In the genomic region with DNA sequence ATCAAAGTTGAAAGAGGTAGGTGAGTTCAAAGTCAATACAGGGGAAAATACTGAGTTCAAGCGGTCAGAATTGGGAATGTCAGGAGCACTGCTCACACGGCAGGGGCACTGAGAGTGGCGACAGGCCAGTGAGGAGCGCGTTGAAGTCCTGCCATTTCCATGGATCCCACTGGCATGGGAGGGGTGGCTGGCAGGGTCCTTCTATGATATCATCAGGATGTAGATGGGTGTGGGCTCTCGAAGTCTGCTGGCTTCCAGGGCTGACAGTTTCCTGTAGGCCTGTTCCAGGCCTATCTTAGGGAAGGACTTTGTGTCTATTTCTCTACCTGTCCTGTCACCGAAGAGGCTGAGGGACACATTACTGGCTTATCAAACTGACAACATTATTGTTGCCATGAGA, we compare ENCODE assay signal across 12 mouse cellular contexts. TPM values are rescaled to one million over a fixed set of nuclear protein-coding genes. Genes with fewer than 3 reads are reported as not detected.
DNase-seq lines count a peak whose midpoint lies in the region; ATAC-seq lines count a peak whose summit lies in the region.
"Had no signal": no experiment of that assay in that cellular context is flagged by ENCODE, and none has a peak within 500 bp of the region (broad histone marks: within the 10 kb centered on the region; RNA-seq: fewer than 3 reads in every experiment).

No protein-coding gene starts in this region.

- WGBS in kidney, embryonic 16.5 days, result 73% methylated on average over 7 of the region's 7 CpGs
- 67% methylated on average over 7 of the region's 7 CpGs for WGBS in hindbrain, embryonic 10.5 days
- WGBS in limb, embryonic 11.5 days, result 69% methylated on average over 7 of the region's 7 CpGs

- 0 out of 2 replicates have a peak overlapping the region, but pooled peaks have one; percentile 94 for H3K4me2 ChIP-seq in kidney, embryonic 16.5 days (replicated peaks; ENCODE audit: low read depth, low read length)
- peak overlapping the region; percentile 83; the same call in 1 of the 2 replicates for H3K4me2 ChIP-seq in limb, embryonic 11.5 days (ENCODE audit: low read depth, severe bottlenecking)

- H3K27ac ChIP-seq in kidney, embryonic 16.5 days (ENCODE audit: low read length), result no peak overlapping the region
- H3K27ac ChIP-seq in hindbrain, embryonic 10.5 days, result no peak overlapping the region; the same call in 1 of the 2 replicates
- H3K27ac ChIP-seq in limb, embryonic 11.5 days (replicated peaks; ENCODE audit: low read depth, low read length), result no peak overlapping the region
- H3K27ac ChIP-seq: stomach, postnatal 0 days had no signal

- no peak for DNase-seq in kidney, adult 8-10 months
- no peak for DNase-seq in hindbrain, embryonic 10.5 days (ENCODE audit: low spot score)
- no peak for DNase-seq in limb, embryonic 11.5 days (ENCODE audit: low spot score)
- DNase-seq in lung, postnatal 36 days, result peak; percentile 80
- no peak for DNase-seq in natural killer cell, adult 2 months (ENCODE audit: low spot score in 2 of 2)
- no peak for DNase-seq in adipocyte (ENCODE audit: low spot score)
- DNase-seq in right cerebral cortex, postnatal 10 days (ENCODE audit: low spot score in 2 of 2), result no peak
- DNase-seq: cerebellum, adult 8-10 months; layer of hippocampus, postnatal 36 days; liver, postnatal 0 days had no signal

- 0 out of 2 replicates have a peak, but pooled peaks cover 5% of the 10 kb centered on the region for H3K27me3 ChIP-seq in kidney, embryonic 16.5 days (ENCODE audit: insufficient read depth, low read length)
- peaks cover 18% of the 10 kb centered on the region for H3K27me3 ChIP-seq in hindbrain, embryonic 10.5 days (ENCODE audit: insufficient read depth, poor library complexity, severe bottlenecking)
- H3K27me3 ChIP-seq in limb, embryonic 11.5 days (ENCODE audit: control insufficient read depth, insufficient read depth, low read length), result no peaks in the 10 kb centered on the region

- no peak overlapping the region for H3K9ac ChIP-seq in kidney, embryonic 16.5 days (replicated peaks; ENCODE audit: low read length)
- H3K9ac ChIP-seq in limb, embryonic 11.5 days (ENCODE audit: low read length), result no peak overlapping the region
- H3K9ac ChIP-seq: liver, postnatal 0 days had no signal

- no peak for ATAC-seq in kidney, embryonic 16.5 days (ENCODE audit: low FRiP score, low TSS enrichment)
- no peak for ATAC-seq in limb, embryonic 11.5 days (ENCODE audit: insufficient number of reproducible peaks, low FRiP score, low TSS enrichment, low read depth)
- ATAC-seq: liver, postnatal 0 days had no signal

- peaks cover 44% of the 10 kb centered on the region for H3K4me1 ChIP-seq in kidney, embryonic 16.5 days (ENCODE audit: insufficient read depth, low read length)
- peaks cover 84% of the 10 kb centered on the region for H3K4me1 ChIP-seq in hindbrain, embryonic 10.5 days (replicated peaks)
- peaks cover 51% of the 10 kb centered on the region for H3K4me1 ChIP-seq in limb, embryonic 11.5 days (ENCODE audit: control insufficient read depth, insufficient read depth, low read length)

- H3K36me3 ChIP-seq in kidney, embryonic 16.5 days (ENCODE audit: insufficient read depth, low read length), result peaks cover 4% of the 10 kb centered on the region; the same call in 1 of the 2 replicates
- peaks cover 51% of the 10 kb centered on the region for H3K36me3 ChIP-seq in hindbrain, embryonic 10.5 days
- no peaks in the 10 kb centered on the region for H3K36me3 ChIP-seq in limb, embryonic 11.5 days (ENCODE audit: control insufficient read depth, insufficient read depth, low read length)

- no peaks in the 10 kb centered on the region for H3K9me3 ChIP-seq in kidney, embryonic 16.5 days (ENCODE audit: low read length)
- no peaks in the 10 kb centered on the region for H3K9me3 ChIP-seq in hindbrain, embryonic 10.5 days
- H3K9me3 ChIP-seq in limb, embryonic 11.5 days (ENCODE audit: control insufficient read depth, low read length), result no peaks in the 10 kb centered on the region

- no peak overlapping the region for H3K4me3 ChIP-seq in kidney, embryonic 16.5 days (ENCODE audit: low read length)
- H3K4me3 ChIP-seq in hindbrain, embryonic 10.5 days, result peak overlapping the region; percentile 79
- no peak overlapping the region for H3K4me3 ChIP-seq in limb, embryonic 11.5 days (ENCODE audit: low read depth, low read length)

RNA-seq across cellular contexts. Expression of a gene that starts 3.7 kb away (rescaled TPM):
- 66.5 and 66.9 TPM in 2 replicates for polyA plus RNA-seq in kidney, embryonic 16.5 days (2015; fragmentation: Nextera tagmentation; extraction: Ambion mirVana)
- 124 and 125 TPM in 2 replicates for polyA plus RNA-seq in hindbrain, embryonic 10.5 days (2016; fragmentation: Nextera tagmentation; extraction: Ambion mirVana)
- polyA plus RNA-seq in limb, embryonic 11.5 days (2014; fragmentation: Nextera tagmentation; extraction: Ambion mirVana), result 47.6 and 52.8 TPM in 2 replicates
